Mouse (Mus musculus): ENCODE results near the gene Gstt4. TPM values are rescaled to one million over a fixed set of nuclear protein-coding genes. Genes with fewer than 3 reads are reported as not detected.
A peak's percentile ranks its signal among the peaks of the same experiment; 100 is the strongest.

Gstt4 gene
- polyA plus RNA-seq, 1 experiment = not detected

- Histone ChIP-seq H3K27ac (ENCODE audit: insufficient read depth, low read length) (no peak overlapping the region), H3K27me3 (ENCODE audit: control insufficient read depth, insufficient read depth, low read length, poor library complexity, severe bottlenecking) (no peaks in the 10 kb centered on the region), H3K36me3 (ENCODE audit: control insufficient read depth, insufficient read depth, low read length, poor library complexity, severe bottlenecking) (no peaks in the 10 kb centered on the region), H3K4me1 (ENCODE audit: control insufficient read depth, insufficient read depth, low read length) (peaks cover 5% of the 10 kb centered on the region), H3K9ac (ENCODE audit: low read depth, poor library complexity, severe bottlenecking) (no peak overlapping the region), H3K9me3 (replicated peaks; ENCODE audit: control insufficient read depth, insufficient read depth, low read length, poor library complexity, severe bottlenecking) (no peaks in the 10 kb centered on the region), H3K4me3 (ENCODE audit: low read depth, low read length) (no peak overlapping the region)
- TF ChIP-seq EP300 (IDR thresholded peaks at IDR 0.05; ENCODE audit: insufficient read depth, low read depth, low read length) = no peak
- TF ChIP-seq CTCF (IDR thresholded peaks at IDR 0.05; ENCODE audit: low read depth, low read length) = no peak
- no peak for TF ChIP-seq POLR2A (IDR thresholded peaks at IDR 0.05; ENCODE audit: insufficient read depth, low read length)
Measured at GRCm38 (mm10) chr10:75839092-75839491, 16.7 kb upstream of the Gstt4 start.

DNA sequence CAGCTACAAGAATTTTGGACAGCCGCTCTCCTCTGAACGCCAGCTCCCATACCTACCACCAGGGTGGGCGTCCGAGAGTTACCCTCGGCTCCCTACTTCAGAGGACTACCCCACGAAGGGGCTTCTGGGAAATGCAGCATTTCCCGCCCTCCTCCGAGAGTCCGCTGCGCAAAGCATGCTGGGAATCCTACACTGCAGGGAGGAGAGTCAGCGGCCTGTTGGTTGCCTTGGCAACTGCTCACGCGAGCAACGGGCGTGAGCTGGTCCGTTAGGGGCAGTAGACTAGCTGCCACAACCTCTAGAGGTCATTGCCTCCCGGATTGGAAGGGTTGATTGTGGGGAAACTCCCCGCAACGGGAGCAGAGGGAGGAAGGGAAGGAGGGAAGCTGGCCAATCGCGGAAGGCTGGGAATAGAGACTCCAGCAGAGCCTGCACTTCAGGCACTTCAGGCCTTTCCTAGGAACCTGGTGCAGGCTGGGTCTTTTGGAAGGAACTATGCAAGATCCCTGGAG lies 15.0 kb upstream of the Gstt4 start, which contains the start of gene Gstt2:
Gene Gstt2, minus strand, starts transcription at position 177 of the 512 bp plus-strand sequence.
- peak; percentile 11 for TF ChIP-seq CTCF (IDR thresholded peaks at IDR 0.05; ENCODE audit: low read depth, low read length)
- TF ChIP-seq POLR2A (IDR thresholded peaks at IDR 0.05; ENCODE audit: insufficient read depth, low read length) = peak; percentile 17
- peak; percentile 96 for TF ChIP-seq EP300 (IDR thresholded peaks at IDR 0.05; ENCODE audit: insufficient read depth, low read depth, low read length)
- no peaks in the 10 kb centered on the region for H3K36me3 ChIP-seq (ENCODE audit: control insufficient read depth, insufficient read depth, low read length, poor library complexity, severe bottlenecking)
- H3K4me1 ChIP-seq (ENCODE audit: control insufficient read depth, insufficient read depth, low read length) = peaks cover 5% of the 10 kb centered on the region

DNA sequence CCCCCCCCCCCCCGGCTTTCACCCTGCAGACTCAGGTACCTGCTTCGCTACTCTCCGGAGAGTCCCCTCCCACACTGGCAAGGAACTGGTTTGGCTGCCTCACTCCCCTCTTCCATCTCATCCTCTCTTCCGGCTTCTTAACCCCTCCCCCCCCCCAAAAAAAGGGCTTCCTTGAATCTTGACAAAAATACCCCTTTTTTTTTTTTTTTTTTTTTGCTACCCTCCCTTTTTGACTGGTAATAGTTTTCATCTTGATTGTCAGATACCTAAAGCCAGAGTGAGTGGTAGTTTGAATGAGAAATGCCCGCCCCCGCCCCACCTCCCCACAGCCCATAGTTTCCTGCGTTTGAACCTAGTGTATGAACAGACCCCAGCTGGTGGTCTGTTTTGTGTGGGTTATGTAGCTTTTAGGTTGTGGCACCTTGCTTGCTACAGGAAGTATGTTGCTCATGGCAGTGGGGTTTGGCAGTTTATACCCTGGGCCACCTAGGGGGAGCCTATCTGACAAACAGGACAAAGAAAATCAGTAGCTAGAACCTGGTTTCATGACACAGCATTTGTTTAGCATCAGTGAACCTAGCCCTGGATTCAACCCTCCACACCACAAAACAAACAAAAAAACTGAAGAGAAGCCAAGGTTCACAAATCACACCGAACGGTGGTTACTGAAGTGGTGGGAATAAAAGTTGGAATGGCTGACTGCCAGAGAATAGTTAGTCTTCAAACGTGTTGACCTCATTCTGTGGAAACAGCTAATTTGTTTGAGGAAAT lies 13.6 kb upstream of the Gstt4 start:
- Histone ChIP-seq H3K27me3 (ENCODE audit: control insufficient read depth, insufficient read depth, low read length, poor library complexity, severe bottlenecking) (no peaks in the 10 kb centered on the region), H3K9me3 (replicated peaks; ENCODE audit: control insufficient read depth, insufficient read depth, low read length, poor library complexity, severe bottlenecking) (no peaks in the 10 kb centered on the region), H3K27ac (ENCODE audit: insufficient read depth, low read length) (peak overlapping the region; percentile 77), H3K36me3 (ENCODE audit: control insufficient read depth, insufficient read depth, low read length, poor library complexity, severe bottlenecking) (no peaks in the 10 kb centered on the region), H3K4me3 (ENCODE audit: low read depth, low read length) (peak overlapping the region; percentile 51), H3K9ac (ENCODE audit: low read depth, poor library complexity, severe bottlenecking) (peak overlapping the region; percentile 78), H3K4me1 (ENCODE audit: control insufficient read depth, insufficient read depth, low read length) (peaks cover 5% of the 10 kb centered on the region)
- TF ChIP-seq POLR2A (IDR thresholded peaks at IDR 0.05; ENCODE audit: insufficient read depth, low read length) = no peak
- no peak for TF ChIP-seq EP300 (IDR thresholded peaks at IDR 0.05; ENCODE audit: insufficient read depth, low read depth, low read length)
- no peak for TF ChIP-seq CTCF (IDR thresholded peaks at IDR 0.05; ENCODE audit: low read depth, low read length)

More for the DNA sequence above, 15.0 kb upstream of the Gstt4 start, which contains the start of gene Gstt2:
- Histone ChIP-seq H3K27ac (ENCODE audit: insufficient read depth, low read length) (peak within 1 kb of the TSS; percentile 94), H3K9me3 (replicated peaks; ENCODE audit: control insufficient read depth, insufficient read depth, low read length, poor library complexity, severe bottlenecking) (no peaks in the 10 kb centered on the region), H3K9ac (ENCODE audit: low read depth, poor library complexity, severe bottlenecking) (peak within 1 kb of the TSS; percentile 78), H3K4me3 (ENCODE audit: low read depth, low read length) (peak within 1 kb of the TSS; percentile 86), H3K27me3 (ENCODE audit: control insufficient read depth, insufficient read depth, low read length, poor library complexity, severe bottlenecking) (no peaks in the 10 kb centered on the region)

DNA sequence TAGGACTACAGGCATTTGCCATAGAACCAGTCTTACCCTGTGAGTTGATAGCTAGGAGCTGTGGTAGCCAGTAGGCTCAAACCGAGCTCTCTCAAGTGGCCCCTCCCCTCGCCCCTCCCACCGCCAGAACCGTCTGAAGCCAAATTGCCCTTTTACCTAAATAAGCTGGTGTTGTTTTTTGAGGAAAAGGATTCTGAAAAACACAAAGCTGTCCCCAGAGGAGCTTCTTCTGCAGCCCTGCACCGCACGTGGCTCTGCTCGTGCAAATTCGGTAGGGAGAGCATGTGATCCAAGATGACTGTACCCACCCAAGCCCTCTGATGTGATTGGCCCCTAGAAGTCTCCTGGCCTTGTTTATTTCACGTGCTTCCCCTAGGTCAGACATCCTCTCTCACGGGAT lies 13.0 kb upstream of the Gstt4 start:
- peaks cover 5% of the 10 kb centered on the region for H3K4me1 ChIP-seq (ENCODE audit: control insufficient read depth, insufficient read depth, low read length)
- H3K4me3 ChIP-seq (ENCODE audit: low read depth, low read length) = peak overlapping the region; percentile 78

GRCm38 (mm10) chr10:75834721-75835120 lies 12.4 kb upstream of the Gstt4 start:
- Histone ChIP-seq H3K27ac (ENCODE audit: insufficient read depth, low read length) (peak overlapping the region; percentile 60), H3K27me3 (ENCODE audit: control insufficient read depth, insufficient read depth, low read length, poor library complexity, severe bottlenecking) (no peaks in the 10 kb centered on the region), H3K9ac (ENCODE audit: low read depth, poor library complexity, severe bottlenecking) (peak overlapping the region; percentile 78), H3K9me3 (replicated peaks; ENCODE audit: control insufficient read depth, insufficient read depth, low read length, poor library complexity, severe bottlenecking) (no peaks in the 10 kb centered on the region), H3K36me3 (ENCODE audit: control insufficient read depth, insufficient read depth, low read length, poor library complexity, severe bottlenecking) (no peaks in the 10 kb centered on the region), H3K4me3 (ENCODE audit: low read depth, low read length) (peak overlapping the region; percentile 78), H3K4me1 (ENCODE audit: control insufficient read depth, insufficient read depth, low read length) (peaks cover 5% of the 10 kb centered on the region)
- no peak for TF ChIP-seq EP300 (IDR thresholded peaks at IDR 0.05; ENCODE audit: insufficient read depth, low read depth, low read length)
- no peak for TF ChIP-seq POLR2A (IDR thresholded peaks at IDR 0.05; ENCODE audit: insufficient read depth, low read length)
- TF ChIP-seq CTCF (IDR thresholded peaks at IDR 0.05; ENCODE audit: low read depth, low read length) = no peak

More for the DNA sequence above, 13.0 kb upstream of the Gstt4 start:
- Histone ChIP-seq H3K9me3 (replicated peaks; ENCODE audit: control insufficient read depth, insufficient read depth, low read length, poor library complexity, severe bottlenecking) (no peaks in the 10 kb centered on the region), H3K36me3 (ENCODE audit: control insufficient read depth, insufficient read depth, low read length, poor library complexity, severe bottlenecking) (no peaks in the 10 kb centered on the region), H3K9ac (ENCODE audit: low read depth, poor library complexity, severe bottlenecking) (peak overlapping the region; percentile 78), H3K27ac (ENCODE audit: insufficient read depth, low read length) (peak overlapping the region; percentile 60), H3K27me3 (ENCODE audit: control insufficient read depth, insufficient read depth, low read length, poor library complexity, severe bottlenecking) (no peaks in the 10 kb centered on the region)
- TF ChIP-seq POLR2A (IDR thresholded peaks at IDR 0.05; ENCODE audit: insufficient read depth, low read length) (peak; percentile 71), EP300 (IDR thresholded peaks at IDR 0.05; ENCODE audit: insufficient read depth, low read depth, low read length) (peak; percentile 81), CTCF (IDR thresholded peaks at IDR 0.05; ENCODE audit: low read depth, low read length) (no peak)

- H3K36me3 ChIP-seq (ENCODE audit: control insufficient read depth, insufficient read depth, low read length, poor library complexity, severe bottlenecking) = no peaks in the 10 kb centered on the region
- H3K27me3 ChIP-seq (ENCODE audit: control insufficient read depth, insufficient read depth, low read length, poor library complexity, severe bottlenecking) = no peaks in the 10 kb centered on the region
- peaks cover 5% of the 10 kb centered on the region for H3K4me1 ChIP-seq (ENCODE audit: control insufficient read depth, insufficient read depth, low read length)
- H3K9ac ChIP-seq (ENCODE audit: low read depth, poor library complexity, severe bottlenecking) = peak overlapping the region; percentile 78
- H3K27ac ChIP-seq (ENCODE audit: insufficient read depth, low read length) = no peak overlapping the region
- H3K4me3 ChIP-seq (ENCODE audit: low read depth, low read length) = peak overlapping the region; percentile 78
- TF ChIP-seq CTCF (IDR thresholded peaks at IDR 0.05; ENCODE audit: low read depth, low read length) (no peak), POLR2A (IDR thresholded peaks at IDR 0.05; ENCODE audit: insufficient read depth, low read length) (no peak), EP300 (IDR thresholded peaks at IDR 0.05; ENCODE audit: insufficient read depth, low read depth, low read length) (no peak)
- H3K9me3 ChIP-seq (replicated peaks; ENCODE audit: control insufficient read depth, insufficient read depth, low read length, poor library complexity, severe bottlenecking) = no peaks in the 10 kb centered on the region
Measured at GRCm38 (mm10) chr10:75834250-75834649, 11.9 kb upstream of the Gstt4 start.
